Mouse (Mus musculus) ES-E14 (cell line): ENCODE data around the gene Tpmt. TPM values are rescaled to one million over a fixed set of nuclear protein-coding genes. Genes with fewer than 3 reads are reported as not detected.
A peak's percentile ranks its signal among the peaks of the same experiment; 100 is the strongest.

Experiments used
- DNase-seq: peaks from one replicate; pipeline ENCODE4 v3.0.0-alpha.2; 2013; ENCODE audit warnings: low read depth, low spot score
- H3K27ac ChIP-seq: 2 replicates; pipeline ENCODE4 v1.5.1; 2012; ENCODE audit warnings: low read depth, mild to moderate bottlenecking, low read length, moderate library complexity, mixed read lengths; ENCODE audit not compliant: poor library complexity, insufficient read depth, severe bottlenecking
- H3K36me3 ChIP-seq: 2 replicates; pipeline ENCODE4 v1.6.1; 2012; ENCODE audit warnings: mild to moderate bottlenecking, low read length, moderate library complexity, mixed read lengths; ENCODE audit not compliant: control insufficient read depth, poor library complexity, insufficient read depth, severe bottlenecking
- H3K4me1 ChIP-seq, 2 experiments: fragments of 150-350 bp in 1 of 2; sonication (generic) in 1 of 2; 2 replicates each; pipeline ENCODE4 v1.6.1; 2012; ENCODE audit warnings: low read length in 2 of 2, mild to moderate bottlenecking in 1 of 2, mixed read lengths in 1 of 2; ENCODE audit not compliant: control insufficient read depth in 2 of 2, insufficient read depth in 2 of 2, poor library complexity in 1 of 2
- H3K4me3 ChIP-seq, 2 experiments: fragments of 150-350 bp in 1 of 2; sonication (generic) in 1 of 2; 2 replicates each; pipeline ENCODE4 v1.5.1; 2012; ENCODE audit warnings: low read length in 2 of 2, low read depth in 1 of 2, mild to moderate bottlenecking in 1 of 2, mixed read lengths in 1 of 2; ENCODE audit not compliant: insufficient read depth in 1 of 2, poor library complexity in 1 of 2, severe bottlenecking in 1 of 2
- H3K9ac ChIP-seq: 2 replicates; pipeline ENCODE4 v1.6.1; 2012; ENCODE audit warnings: low read depth, mild to moderate bottlenecking, low read length, mixed read lengths; ENCODE audit not compliant: poor library complexity, insufficient read depth, severe bottlenecking
- H3K9me3 ChIP-seq: fragments of 150-350 bp; sonication (generic); 2 replicates; pipeline ENCODE4 v1.6.1; 2012; ENCODE audit warnings: low read depth, mild to moderate bottlenecking, low read length; ENCODE audit not compliant: control insufficient read depth, insufficient read depth
- CHD2 ChIP-seq: IDR thresholded peaks from 2 replicates; pipeline ENCODE4 v1.6.1; 2014; ENCODE audit warnings: mild to moderate bottlenecking, low read depth, low read length, inconsistent platforms
- HCFC1 ChIP-seq: IDR thresholded peaks from 2 replicates; pipeline ENCODE4 v1.6.1; 2012; ENCODE audit warnings: low read length, inconsistent platforms, borderline replicate concordance; ENCODE audit not compliant: insufficient read depth
- MAFK ChIP-seq: IDR thresholded peaks from 2 replicates; pipeline ENCODE4 v1.6.1; 2014; ENCODE audit warnings: mild to moderate bottlenecking, low read depth, low read length, inconsistent platforms; ENCODE audit not compliant: insufficient read depth
- ZC3H11A ChIP-seq: IDR thresholded peaks from 2 replicates; pipeline ENCODE4 v1.6.1; 2012; ENCODE audit warnings: low read depth, mild to moderate bottlenecking, inconsistent platforms, low read length, borderline replicate concordance
- ZNF384 ChIP-seq: IDR thresholded peaks from 2 replicates; pipeline ENCODE4 v1.6.1; 2012; ENCODE audit warnings: low read depth, low read length, inconsistent platforms
- in situ Hi-C, 2 experiments: fragments of 600-800 bp; cut with MboI; formaldehyde crosslinking; loops; one replicate each; pipeline ENCODE4 v1.15.1; 2025; ENCODE audit warnings: low sequenced_read_pairs in 2 of 2, inconsistent platforms in 1 of 2; ENCODE audit not compliant: unreplicated experiment in 2 of 2
- total RNA-seq: library from RNA; depleted of rRNA; stranded (reverse); fragments of 300-350 nt; gene quantifications from 2 replicates; pipeline ENCODE4 v1.2.3, GENCODE M21; 2012

Gene Tpmt
- total RNA-seq, 1 experiment: 5.9 TPM

- DNase-seq: no peak
- H3K27ac ChIP-seq: no peak overlapping the region
- 0 out of 4 replicates have a peak, but pooled peaks cover 0 to 1% of the 10 kb centered on the region in 2 experiments for H3K4me1 ChIP-seq
- TF ChIP-seq ZNF384 (no peak), CHD2 (no peak), MAFK (no peak), HCFC1 (no peak), ZC3H11A (no peak)
- H3K36me3 ChIP-seq: 0 out of 2 replicates have a peak, but pooled peaks cover 4% of the 10 kb centered on the region
- H3K9ac ChIP-seq: no peak overlapping the region
- no peak overlapping the region for H3K4me3 ChIP-seq
- no peaks in the 10 kb centered on the region for H3K9me3 ChIP-seq
- in situ Hi-C loops: no loop called here
Measured at GRCm38 (mm10) chr13:47047996-47048395, 3.5 kb upstream of the Tpmt start.

GRCm38 (mm10) chr13:47043833-47044616 lies 512 bp downstream of the Tpmt start:
- Histone ChIP-seq H3K4me3 (peak overlapping the region; percentile 81 to 96), H3K9ac (peak overlapping the region; percentile 73), H3K9me3 (no peaks in the 10 kb centered on the region), H3K4me1 (peaks cover 0 to 3% of the 10 kb centered on the region in 2 experiments; a peak in 1 of 4 replicates), H3K36me3 (no peaks in the 10 kb centered on the region), H3K27ac (no peak overlapping the region)
- TF ChIP-seq HCFC1 (no peak), CHD2 (no peak), MAFK (no peak), ZNF384 (no peak), ZC3H11A (no peak)
- in situ Hi-C loops: no loop called here
- DNase-seq: no peak

GRCm38 (mm10) chr13:47043030-47043680 lies 1.4 kb downstream of the Tpmt start, which contains the start of gene Kdm1b:
Kdm1b (plus strand) TSS chr13:47043499.
- no peak within 1 kb of the TSS for H3K27ac ChIP-seq
- peak within 1 kb of the TSS; percentile 81 to 96 for H3K4me3 ChIP-seq
- no peaks in the 10 kb centered on the region for H3K9me3 ChIP-seq
- no peaks in the 10 kb centered on the region for H3K36me3 ChIP-seq
- H3K9ac ChIP-seq: peak within 1 kb of the TSS; percentile 73
- peaks cover 0 to 3% of the 10 kb centered on the region in 2 experiments; a peak in 1 of 4 replicates for H3K4me1 ChIP-seq
- in situ Hi-C loops: no loop called here
- TF ChIP-seq ZC3H11A (no peak), MAFK (no peak), CHD2 (no peak), ZNF384 (no peak)
- peak; percentile 99 for DNase-seq

GRCm38 (mm10) chr13:47042024-47042633 lies 2.4 kb downstream of the Tpmt start:
- Histone ChIP-seq H3K4me3 (peak overlapping the region in 1 of 2 experiments; percentile 73; a peak in 3 of 4 replicates), H3K36me3 (no peaks in the 10 kb centered on the region), H3K9me3 (no peaks in the 10 kb centered on the region), H3K4me1 (peaks cover 0 to 3% of the 10 kb centered on the region in 2 experiments; a peak in 1 of 4 replicates), H3K9ac (no peak overlapping the region), H3K27ac (no peak overlapping the region)
- TF ChIP-seq ZNF384: no peak
- no peak for TF ChIP-seq CHD2
- TF ChIP-seq HCFC1: no peak
- TF ChIP-seq MAFK: no peak
- TF ChIP-seq ZC3H11A: no peak
- no peak for DNase-seq
- in situ Hi-C loops: no loop called here
